Mouse (Mus musculus) heart, postnatal 25 days (tissue): ENCODE data around the gene Gpr25. TPM values are rescaled to one million over a fixed set of nuclear protein-coding genes. Genes with fewer than 3 reads are reported as not detected.

Source experiments
- DNase-seq: peaks from one replicate; pipeline ENCODE4 v3.0.0; 2022; ENCODE audit warnings: low spot score
- intact Hi-C: fragments of 180-260 bp; cut with DNase I; formaldehyde crosslinking; loops from one replicate; pipeline ENCODE4 v1.15.1; 2025
- total RNA-seq, 2 experiments: library from RNA; stranded (reverse); gene quantifications; 2 replicates each; pipeline ENCODE4 v1.2.3; 2021

Gpr25 gene
- not detected for total RNA-seq

DNA sequence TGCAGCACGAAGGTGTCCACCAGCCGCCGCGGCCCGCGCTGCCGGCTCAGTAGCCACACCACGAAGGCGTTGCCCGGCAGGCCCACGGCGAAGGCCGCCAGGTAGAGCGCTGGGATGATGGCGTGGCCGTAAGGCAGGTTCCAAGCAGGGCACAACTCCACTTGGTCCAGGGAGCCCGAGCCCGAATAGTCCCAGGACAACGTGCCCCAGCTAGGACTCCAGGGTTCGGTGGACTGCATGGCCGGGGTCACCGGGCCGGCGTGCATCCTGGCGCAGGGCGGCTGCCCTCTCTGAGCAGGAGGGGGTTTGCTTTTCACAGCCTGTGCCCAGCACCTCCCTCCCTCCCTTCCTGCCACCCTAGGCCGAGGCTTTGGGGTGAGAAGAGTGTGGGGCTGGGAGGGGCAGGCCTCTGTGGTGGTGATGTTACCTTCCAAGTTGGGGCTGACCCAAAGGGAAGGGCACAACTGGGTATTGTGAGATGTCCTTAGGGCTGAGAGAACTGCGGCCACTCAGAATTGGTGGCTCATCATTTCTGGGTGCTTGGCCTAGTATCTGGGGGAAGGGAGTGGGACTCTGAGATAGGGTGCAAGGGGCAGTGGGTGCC is at the start of gene Gpr25:
TSS of gene Gpr25 (minus strand) at position 239 of the 604 bp plus-strand sequence.
- no peak for DNase-seq
- intact Hi-C loops, result no loop called here

DNA sequence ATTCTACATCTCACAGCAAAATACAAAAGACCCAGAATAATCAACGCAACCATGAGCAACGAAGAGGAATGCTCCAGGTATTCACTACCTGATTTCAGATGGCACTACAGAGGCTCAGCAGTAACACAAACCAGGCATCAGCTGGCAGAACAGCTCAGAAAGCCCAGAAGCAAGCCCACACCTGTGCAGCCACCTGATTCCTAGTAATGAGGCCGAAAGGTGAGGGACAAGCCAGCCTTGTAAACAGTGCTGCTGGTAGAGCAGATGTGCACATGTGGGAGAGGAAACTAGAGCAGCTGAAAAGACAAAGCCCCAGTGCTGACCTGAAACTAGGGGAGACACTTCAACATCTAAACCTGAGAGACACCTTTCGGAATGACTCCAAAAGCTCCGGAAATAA is 48.5 kb upstream of the Gpr25 start:
- DNase-seq, result no peak
- intact Hi-C loops, result loop anchor here (5.0 kb wide), 3 partner anchors 33 to 148 kb away; partner anchors contain the start of gene Ddx59

DNA sequence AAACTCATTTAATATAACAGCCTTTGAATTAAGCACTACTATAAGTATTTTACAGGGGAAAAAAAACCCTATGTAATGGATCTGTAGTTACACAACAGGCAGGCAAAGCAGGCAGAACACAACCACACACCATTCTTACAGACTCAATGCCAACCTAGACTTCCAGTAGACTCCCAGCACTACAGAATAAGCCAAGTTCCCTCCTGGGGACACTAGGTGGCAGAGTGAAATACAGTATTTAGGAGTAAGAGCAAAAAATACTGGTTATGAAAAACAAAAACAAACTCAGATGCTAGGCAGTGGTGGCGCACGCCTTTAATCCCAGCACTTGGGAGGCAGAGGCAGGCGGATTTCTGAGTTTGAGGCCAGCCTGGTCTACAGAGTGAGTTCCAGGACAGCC is 45.8 kb upstream of the Gpr25 start:
- DNase-seq, result no peak
- intact Hi-C loops, result loop anchor here (5.0 kb wide), 3 partner anchors 36 to 151 kb away; partner anchors contain the start of gene Ddx59

GRCm38 (mm10) chr1:136293961-136294360 is 33.3 kb upstream of the Gpr25 start:
- no peak for DNase-seq
- intact Hi-C loops, result loop anchor here (10.0 kb wide), 1 partner anchor 231 kb away; no protein-coding TSS in a partner anchor

DNA sequence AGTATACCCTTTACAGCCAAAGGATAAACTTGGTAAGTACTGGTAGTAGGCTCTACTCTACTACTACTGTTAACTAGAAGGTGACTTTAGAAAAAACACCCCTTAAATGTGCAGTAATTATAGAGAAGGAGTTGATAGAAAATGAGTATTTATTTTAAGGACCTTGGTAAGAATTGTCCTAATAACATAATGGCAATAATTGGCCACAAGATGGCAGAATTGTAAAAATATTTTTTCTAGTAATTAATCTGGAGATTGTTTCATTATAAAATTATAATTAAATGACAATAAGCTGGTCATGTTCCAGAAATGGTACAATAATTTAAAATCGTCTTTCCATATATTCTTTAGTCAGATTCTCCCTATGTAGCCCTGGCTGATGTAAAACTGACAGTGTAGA is 29.1 kb upstream of the Gpr25 start:
- DNase-seq, result no peak
- intact Hi-C loops, result loop anchor here (1.0 to 10.0 kb wide), 2 partner anchors 168 to 235 kb away; no protein-coding TSS in a partner anchor

DNA sequence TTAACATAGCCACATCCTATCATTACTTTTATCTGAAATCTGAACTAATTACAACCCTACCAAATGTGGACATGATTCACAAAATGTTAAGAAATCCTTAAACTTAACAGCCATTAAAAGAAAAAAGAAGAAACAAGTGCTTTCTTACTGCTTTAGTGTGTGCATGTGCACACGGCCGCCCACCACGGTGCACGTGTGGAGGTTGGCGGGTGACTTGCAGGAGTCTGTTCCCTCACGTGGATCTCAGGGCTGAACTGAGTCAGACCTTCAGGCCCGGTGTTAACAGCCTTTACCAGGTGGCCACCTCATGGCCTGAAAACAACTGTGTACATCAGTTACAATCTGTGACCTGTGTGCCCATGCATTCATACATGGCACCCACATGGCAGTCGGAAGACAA is 16.7 kb upstream of the Gpr25 start:
- intact Hi-C loops, result no loop called here
- DNase-seq, result no peak

GRCm38 (mm10) chr1:136268224-136268623 is 7.6 kb upstream of the Gpr25 start:
- intact Hi-C loops, result no loop called here
- DNase-seq, result no peak

DNA sequence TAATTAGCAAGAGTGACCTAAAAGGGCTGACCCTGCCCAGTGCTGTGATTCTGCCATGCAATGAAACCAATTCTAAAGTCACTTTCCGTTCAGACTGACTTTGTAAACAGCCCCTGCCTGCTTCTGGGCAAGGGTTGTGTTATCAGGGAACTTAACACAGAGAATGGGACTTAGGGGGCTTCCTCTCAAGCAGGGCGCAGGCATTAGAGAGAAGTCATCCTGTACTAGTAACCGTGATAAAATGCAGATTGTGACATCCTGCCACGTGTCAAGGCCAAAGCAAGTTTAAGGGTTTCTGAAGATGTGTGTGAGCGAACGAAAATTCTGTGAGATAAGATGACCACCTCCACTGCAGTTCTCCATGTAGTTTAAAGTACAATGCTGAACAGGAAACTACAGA is 5.5 kb upstream of the Gpr25 start:
- DNase-seq, result no peak
- intact Hi-C loops, result no loop called here

GRCm38 (mm10) chr1:136263355-136263754 is 2.7 kb upstream of the Gpr25 start:
- intact Hi-C loops, result no loop called here

DNA sequence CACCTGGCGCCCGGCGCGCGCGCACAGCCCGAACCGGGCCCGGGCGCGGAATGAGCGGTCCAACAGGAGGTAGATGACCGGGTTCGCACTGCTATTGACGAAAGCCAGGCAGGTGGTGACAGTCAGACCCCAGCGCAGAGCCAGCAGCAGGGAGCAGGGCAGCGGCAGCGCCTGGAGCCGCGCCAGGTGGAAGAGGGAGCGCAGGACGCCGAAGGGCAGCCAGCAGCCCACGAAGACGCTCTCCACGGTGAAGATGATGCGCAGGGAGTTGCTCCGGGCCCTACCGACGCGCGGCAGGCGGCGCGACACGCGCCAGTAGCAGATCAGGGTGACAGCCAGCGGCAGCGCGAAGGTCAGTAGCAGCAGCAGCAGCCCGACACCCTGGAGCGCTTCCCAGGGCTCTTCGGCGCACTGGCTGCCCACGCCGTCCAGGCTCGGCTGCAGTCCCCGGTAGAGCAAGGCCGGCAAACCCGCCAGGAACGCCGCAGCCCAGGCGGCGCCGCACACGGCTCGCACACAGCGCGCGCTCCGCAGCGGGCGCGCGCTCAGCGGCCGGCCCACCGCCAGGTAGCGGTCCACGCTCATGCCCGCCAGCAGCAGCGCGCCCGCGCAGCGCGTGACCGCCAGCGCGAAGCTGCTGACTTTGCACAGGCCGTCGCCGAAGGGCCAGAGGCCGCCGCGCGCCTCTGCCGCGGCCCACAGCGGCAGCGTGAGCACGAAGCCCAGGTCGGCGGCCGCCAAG is 609 bp downstream of the Gpr25 start:
- DNase-seq, result peak; percentile 20
- intact Hi-C loops, result no loop called here

More at GRCm38 (mm10) chr1:136263355-136263754, 2.7 kb upstream of the Gpr25 start:
- no peak for DNase-seq

GRCm38 (mm10) chr1:136259543-136259892 is 1.2 kb downstream of the Gpr25 start:
- no peak for DNase-seq
- intact Hi-C loops, result no loop called here

GRCm38 (mm10) chr1:136258495-136258894 is 2.2 kb downstream of the Gpr25 start:
- intact Hi-C loops, result no loop called here
- no peak for DNase-seq

- intact Hi-C loops, result no loop called here
- DNase-seq, result no peak
These were observed 5.0 kb downstream of the Gpr25 start for GRCm38 (mm10) chr1:136255657-136256056.

GRCm38 (mm10) chr1:136255174-136255573 is 5.5 kb downstream of the Gpr25 start:
- no peak for DNase-seq
- intact Hi-C loops, result no loop called here

DNA sequence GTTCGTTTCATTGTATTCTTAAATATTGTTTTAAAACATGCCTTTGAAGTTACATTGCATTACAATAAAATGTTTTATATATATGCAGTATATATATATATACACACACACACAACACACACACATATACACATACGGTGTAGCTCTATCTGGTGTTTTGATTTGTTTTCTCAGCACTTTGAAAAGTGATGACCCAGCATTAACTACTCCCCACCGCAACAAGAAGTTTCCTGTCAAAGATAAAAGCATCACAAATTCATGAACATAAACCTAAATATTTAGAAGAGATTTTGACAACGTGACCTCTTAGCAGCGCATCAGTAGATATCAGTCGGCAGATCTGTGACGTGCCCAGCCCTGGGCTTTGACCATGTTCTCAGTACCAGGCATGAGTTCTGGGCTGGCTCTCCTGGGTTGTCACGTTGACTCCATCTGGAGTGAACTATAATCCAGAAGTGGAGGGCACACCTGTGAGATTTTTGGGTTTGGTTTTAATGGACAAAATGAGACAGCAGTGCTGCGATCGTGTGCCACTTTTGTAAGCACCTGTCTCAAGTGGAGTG is 6.1 kb downstream of the Gpr25 start:
- DNase-seq, result no peak
- intact Hi-C loops, result no loop called here

DNA sequence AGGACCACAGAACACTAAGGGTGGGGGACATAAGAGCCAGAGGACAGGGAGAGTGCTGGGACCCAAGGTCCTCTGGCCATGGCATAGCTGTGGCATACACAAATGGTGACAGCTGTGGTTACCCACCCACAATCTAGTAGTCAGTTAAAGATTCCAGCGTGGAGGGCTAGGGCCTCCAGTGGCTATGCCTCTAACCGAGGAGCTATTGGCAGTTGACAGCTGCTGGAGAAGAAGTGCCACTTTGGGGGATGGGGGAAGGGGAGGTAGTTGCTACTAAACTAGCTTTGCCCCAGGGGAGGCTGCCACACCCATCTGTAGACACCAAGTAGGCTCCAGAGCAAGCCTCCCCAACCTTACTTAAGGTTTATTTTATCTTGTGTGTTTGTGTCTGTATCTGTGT is 7.2 kb downstream of the Gpr25 start:
- DNase-seq, result no peak
- intact Hi-C loops, result no loop called here

- intact Hi-C loops, result no loop called here
- DNase-seq, result no peak
These were observed 11.0 kb downstream of the Gpr25 start for GRCm38 (mm10) chr1:136249662-136250061.

DNA sequence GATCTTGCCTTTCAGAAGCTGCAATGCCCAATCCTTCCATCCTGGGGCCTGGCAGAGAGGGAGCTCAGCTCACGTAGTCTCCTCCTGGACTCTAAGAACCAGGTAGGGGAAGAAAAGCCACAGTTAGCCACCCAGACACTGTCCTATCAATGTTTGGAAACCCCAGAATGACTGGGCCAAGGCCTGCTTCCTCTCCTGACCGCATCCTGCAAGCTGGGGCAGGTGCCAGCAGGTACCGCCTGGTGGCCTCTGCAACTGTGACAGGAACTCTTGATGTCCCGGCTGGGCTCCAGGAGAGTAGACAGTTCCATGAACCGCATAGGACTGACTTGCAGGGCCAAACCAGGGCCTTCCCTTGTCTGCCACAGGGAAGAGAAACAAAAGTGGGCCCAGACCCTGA is 13.3 kb downstream of the Gpr25 start:
- no peak for DNase-seq
- intact Hi-C loops, result no loop called here

DNA sequence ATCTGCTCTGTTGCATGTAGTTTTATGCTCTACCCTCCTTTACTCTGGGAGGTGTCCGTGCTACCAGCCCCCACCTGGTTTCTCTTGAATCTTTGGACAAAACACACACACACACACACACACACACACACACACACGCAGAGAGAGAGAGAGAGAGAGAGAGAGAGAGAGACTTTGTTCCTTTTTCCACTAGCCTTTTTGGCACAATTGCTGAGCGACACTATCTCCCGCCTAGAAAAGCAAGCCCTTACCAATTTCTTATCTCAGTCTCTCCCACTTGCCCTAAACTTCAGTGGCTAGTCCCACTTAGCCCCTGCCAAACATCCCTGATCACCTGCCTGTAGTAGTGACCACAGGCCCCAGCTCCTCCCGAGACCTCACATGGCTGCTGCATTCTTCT is 16.2 kb downstream of the Gpr25 start:
- DNase-seq, result no peak
- intact Hi-C loops, result no loop called here

- intact Hi-C loops, result no loop called here
- DNase-seq, result no peak
These were observed 18.9 kb downstream of the Gpr25 start for GRCm38 (mm10) chr1:136241801-136242200.

GRCm38 (mm10) chr1:136238495-136238894 is 22.2 kb downstream of the Gpr25 start:
- intact Hi-C loops, result no loop called here

More at GRCm38 (mm10) chr1:136238495-136238894, 22.2 kb downstream of the Gpr25 start:
- no peak for DNase-seq
